Mouse (Mus musculus): Measurements from ENCODE around the gene Zscan12. TPM values are rescaled to one million over a fixed set of nuclear protein-coding genes. Genes with fewer than 3 reads are reported as not detected.

Zscan12 gene
- total RNA-seq (2021) = 1 to 10 TPM; 4.8 to 5.1 TPM
- polyA plus RNA-seq (2012; rRNA removed) = 1.3 and 2.5 TPM in 2 replicates
- long read RNA-seq, full-length matches to known transcripts = 1 of 5 reads
- long read RNA-seq, partial matches to known transcripts = 1 of 5 reads
- long read RNA-seq, other reads (novel, unspliced or antisense) = 3 of 5 reads

- under 1% methylated on average over 29 of the region's 29 CpGs for WGBS
- H3K27ac ChIP-seq = peak within 1 kb of the TSS; percentile 87
- peaks cover 9% of the 10 kb centered on the region for H3K36me3 ChIP-seq (ENCODE audit: control insufficient read depth, insufficient read depth, low read length)
- no peaks in the 10 kb centered on the region for H3K4me1 ChIP-seq (ENCODE audit: control insufficient read depth, insufficient read depth, low read length)
- peak within 1 kb of the TSS; percentile 83 for H3K9ac ChIP-seq (ENCODE audit: low read depth, low read length)
- TF ChIP-seq POLR2A (IDR thresholded peaks at IDR 0.05; ENCODE audit: insufficient read depth, low read depth, low read length) (peak; percentile 88), EP300 (IDR thresholded peaks at IDR 0.05; ENCODE audit: insufficient read depth, low read depth, low read length) (peak; percentile 59; the same call in 1 of the 2 replicates), CTCF (IDR thresholded peaks at IDR 0.05) (peak; percentile 2; the same call in 1 of the 2 replicates)
- no peaks in the 10 kb centered on the region; the same call in 1 of the 2 replicates for H3K79me2 ChIP-seq (replicated peaks; ENCODE audit: control insufficient read depth, insufficient read depth, low read length)
- H3K4me3 ChIP-seq = peak within 1 kb of the TSS; percentile 92
- H3K27me3 ChIP-seq (ENCODE audit: control insufficient read depth, insufficient read depth, low read length) = no peaks in the 10 kb centered on the region
- intact Hi-C loops (cut with DNase I) = loop anchor here (1.0 to 5.0 kb wide), 5 partner anchors 36 to 168 kb away; partner anchors contain the start of genes Nkapl, Zkscan3, Zkscan8 and Zscan26
- peak; percentile 91 to 94 for DNase-seq
Measured at GRCm38 (mm10) chr13:21362621-21363248, at the start of gene Zscan12. Gene Zscan12, plus strand, starts transcription at chr13:21362820.

GRCm38 (mm10) chr13:21312854-21313253 is 49.8 kb upstream of the Zscan12 start:
- Histone ChIP-seq H3K27me3 (ENCODE audit: control insufficient read depth, insufficient read depth, low read length) (no peaks in the 10 kb centered on the region), H3K4me3 (no peak overlapping the region), H3K27ac (no peak overlapping the region), H3K36me3 (ENCODE audit: control insufficient read depth, insufficient read depth, low read length) (no peaks in the 10 kb centered on the region), H3K4me1 (ENCODE audit: control insufficient read depth, insufficient read depth, low read length) (no peaks in the 10 kb centered on the region), H3K9ac (ENCODE audit: low read depth, low read length) (no peak overlapping the region), H3K79me2 (replicated peaks; ENCODE audit: control insufficient read depth, insufficient read depth, low read length) (no peaks in the 10 kb centered on the region)
- no peak for DNase-seq
- intact Hi-C loops (cut with DNase I) = no loop called here
- TF ChIP-seq POLR2A (IDR thresholded peaks at IDR 0.05; ENCODE audit: insufficient read depth, low read depth, low read length) (no peak), EP300 (IDR thresholded peaks at IDR 0.05; ENCODE audit: insufficient read depth, low read depth, low read length) (no peak), CTCF (IDR thresholded peaks at IDR 0.05) (no peak)
- 41% methylated on average over 4 of the region's 5 CpGs for WGBS

GRCm38 (mm10) chr13:21313903-21314302 is 48.7 kb upstream of the Zscan12 start:
- TF ChIP-seq POLR2A (IDR thresholded peaks at IDR 0.05; ENCODE audit: insufficient read depth, low read depth, low read length) (no peak), CTCF (IDR thresholded peaks at IDR 0.05) (no peak), EP300 (IDR thresholded peaks at IDR 0.05; ENCODE audit: insufficient read depth, low read depth, low read length) (no peak)
- H3K4me1 ChIP-seq (ENCODE audit: control insufficient read depth, insufficient read depth, low read length) = no peaks in the 10 kb centered on the region
- H3K9ac ChIP-seq (ENCODE audit: low read depth, low read length) = no peak overlapping the region
- no peak overlapping the region for H3K4me3 ChIP-seq
- H3K27ac ChIP-seq = no peak overlapping the region
- intact Hi-C loops (cut with DNase I) = no loop called here
- DNase-seq = no peak
- no peaks in the 10 kb centered on the region for H3K79me2 ChIP-seq (replicated peaks; ENCODE audit: control insufficient read depth, insufficient read depth, low read length)
- 71% methylated on average over 4 of the region's 4 CpGs for WGBS
- H3K27me3 ChIP-seq (ENCODE audit: control insufficient read depth, insufficient read depth, low read length) = no peaks in the 10 kb centered on the region
- no peaks in the 10 kb centered on the region for H3K36me3 ChIP-seq (ENCODE audit: control insufficient read depth, insufficient read depth, low read length)

- no peak overlapping the region for H3K9ac ChIP-seq (ENCODE audit: low read depth, low read length)
- H3K4me1 ChIP-seq (ENCODE audit: control insufficient read depth, insufficient read depth, low read length) = no peaks in the 10 kb centered on the region
- no peak for DNase-seq
- no peak overlapping the region for H3K4me3 ChIP-seq
- H3K79me2 ChIP-seq (replicated peaks; ENCODE audit: control insufficient read depth, insufficient read depth, low read length) = no peaks in the 10 kb centered on the region
- no peaks in the 10 kb centered on the region; the same call in 1 of the 2 replicates for H3K27me3 ChIP-seq (ENCODE audit: control insufficient read depth, insufficient read depth, low read length)
- H3K36me3 ChIP-seq (ENCODE audit: control insufficient read depth, insufficient read depth, low read length) = no peaks in the 10 kb centered on the region
- 45% methylated on average over 3 of the region's 3 CpGs for WGBS
- intact Hi-C loops (cut with DNase I) = loop anchor here (10.0 kb wide), 3 partner anchors 85 to 1005 kb away; no protein-coding TSS in a partner anchor
- no peak overlapping the region for H3K27ac ChIP-seq
- TF ChIP-seq POLR2A (IDR thresholded peaks at IDR 0.05; ENCODE audit: insufficient read depth, low read depth, low read length) = no peak
- no peak for TF ChIP-seq CTCF (IDR thresholded peaks at IDR 0.05)
- TF ChIP-seq EP300 (IDR thresholded peaks at IDR 0.05; ENCODE audit: insufficient read depth, low read depth, low read length) = no peak
Measured at GRCm38 (mm10) chr13:21320262-21320661, 42.4 kb upstream of the Zscan12 start.

- no peaks in the 10 kb centered on the region for H3K4me1 ChIP-seq (ENCODE audit: control insufficient read depth, insufficient read depth, low read length)
- 26% methylated on average over 18 of the region's 18 CpGs for WGBS
- no peak overlapping the region for H3K27ac ChIP-seq
- intact Hi-C loops (cut with DNase I) = loop anchor here (10.0 kb wide), 3 partner anchors 87 to 1007 kb away; no protein-coding TSS in a partner anchor
- H3K27me3 ChIP-seq (ENCODE audit: control insufficient read depth, insufficient read depth, low read length) = no peaks in the 10 kb centered on the region; the same call in 1 of the 2 replicates
- H3K9ac ChIP-seq (ENCODE audit: low read depth, low read length) = no peak overlapping the region
- TF ChIP-seq POLR2A (IDR thresholded peaks at IDR 0.05; ENCODE audit: insufficient read depth, low read depth, low read length) = no peak
- TF ChIP-seq EP300 (IDR thresholded peaks at IDR 0.05; ENCODE audit: insufficient read depth, low read depth, low read length) = no peak
- TF ChIP-seq CTCF (IDR thresholded peaks at IDR 0.05) = no peak
- no peak for DNase-seq
- H3K79me2 ChIP-seq (replicated peaks; ENCODE audit: control insufficient read depth, insufficient read depth, low read length) = no peaks in the 10 kb centered on the region
- H3K36me3 ChIP-seq (ENCODE audit: control insufficient read depth, insufficient read depth, low read length) = no peaks in the 10 kb centered on the region
- H3K4me3 ChIP-seq = no peak overlapping the region; the same call in 1 of the 2 replicates
Measured at GRCm38 (mm10) chr13:21321890-21322494, 40.6 kb upstream of the Zscan12 start.
